Mouse (Mus musculus): Measurements from ENCODE around the gene Crocc.

GRCm38 (mm10) chr4:141010118-141010517, 50.2 kb downstream of the Crocc start, which contains the start of gene Mfap2:
- TF ChIP-seq CTCF (IDR thresholded peaks at IDR 0.05; ENCODE audit: borderline replicate concordance, insufficient read depth, low read depth, low read length) (no peak), POLR2A (IDR thresholded peaks at IDR 0.05; ENCODE audit: borderline replicate concordance, insufficient read depth, low read length) (no peak)

Data from cerebellum, adult 2 months (tissue).